Mouse (Mus musculus) kidney, adult 18-20 months (tissue): Measurements from ENCODE around the gene Padi4.

Experiments used
- DNase-seq: peaks from one replicate; pipeline ENCODE4 v3.0.0; 2021

Gene Padi4

DNA sequence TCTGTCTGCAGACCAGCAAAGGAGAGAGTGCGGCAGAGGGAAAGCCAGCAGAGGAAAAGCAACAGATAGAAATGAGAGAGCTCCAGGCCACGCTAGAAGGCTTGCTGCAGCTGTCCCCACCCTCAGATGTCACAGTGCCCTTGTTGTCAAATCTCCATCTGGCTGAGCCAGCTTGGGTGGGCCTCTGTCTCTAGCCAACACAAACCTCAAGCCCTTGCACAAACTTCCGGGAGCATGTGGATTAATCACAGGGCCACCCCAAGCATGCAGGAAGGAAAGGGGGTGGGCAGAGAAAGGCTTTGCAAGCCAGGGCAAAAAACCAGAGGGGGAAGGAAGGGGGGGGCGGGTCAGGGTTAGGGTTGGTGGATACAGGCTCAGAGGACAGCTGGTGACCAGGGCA is 13.4 kb upstream of the Padi4 start:
- no peak for DNase-seq

- DNase-seq: no peak
These were observed 11.2 kb upstream of the Padi4 start for GRCm38 (mm10) chr4:140785217-140785616.

- no peak for DNase-seq
These were observed 10.4 kb upstream of the Padi4 start for GRCm38 (mm10) chr4:140784292-140784945.

DNA sequence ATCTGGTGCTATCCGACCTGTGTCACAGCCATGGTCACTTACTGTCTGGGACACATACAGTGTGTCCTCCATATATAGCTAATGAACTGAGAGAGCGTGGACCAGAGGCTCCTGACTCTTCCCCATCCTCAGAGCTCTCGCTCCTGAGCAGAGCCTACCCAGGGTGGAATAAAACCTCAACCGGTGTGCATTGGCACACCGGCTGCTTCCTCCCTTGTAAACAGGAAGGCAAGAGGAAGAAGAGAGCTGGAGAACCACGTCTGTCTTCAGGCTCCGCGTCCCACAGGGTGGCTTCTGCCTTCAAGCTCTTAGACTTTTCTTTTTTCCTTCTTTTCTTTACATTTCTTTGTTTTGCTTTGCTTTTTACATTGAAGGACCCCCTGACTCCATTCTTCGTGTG is 8.8 kb upstream of the Padi4 start:
- DNase-seq: no peak

GRCm38 (mm10) chr4:140780507-140780906 is 6.5 kb upstream of the Padi4 start:
- no peak for DNase-seq

GRCm38 (mm10) chr4:140779803-140780397 is 5.9 kb upstream of the Padi4 start:
- no peak for DNase-seq

- no peak for DNase-seq
These were observed 2.6 kb upstream of the Padi4 start for GRCm38 (mm10) chr4:140776623-140777022.

DNA sequence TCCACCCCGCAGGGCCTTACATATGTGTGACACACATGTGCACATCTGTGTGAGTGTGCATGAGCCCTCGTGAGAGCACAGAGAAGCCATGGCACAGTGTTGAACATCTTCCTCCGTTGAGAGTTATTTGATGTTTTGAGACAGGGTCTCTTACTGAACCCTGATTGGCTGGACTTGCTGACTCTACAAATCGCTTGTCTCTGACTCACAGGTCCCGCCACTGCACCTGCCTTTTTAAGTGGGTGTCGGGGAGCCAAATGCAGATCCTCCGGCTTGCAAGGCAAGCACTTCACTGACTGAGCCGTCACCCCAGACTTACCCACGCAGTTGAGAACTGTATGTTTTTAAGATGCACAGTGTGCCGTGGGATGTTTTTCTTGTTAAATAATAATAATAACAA is 1.8 kb upstream of the Padi4 start:
- no peak for DNase-seq

DNA sequence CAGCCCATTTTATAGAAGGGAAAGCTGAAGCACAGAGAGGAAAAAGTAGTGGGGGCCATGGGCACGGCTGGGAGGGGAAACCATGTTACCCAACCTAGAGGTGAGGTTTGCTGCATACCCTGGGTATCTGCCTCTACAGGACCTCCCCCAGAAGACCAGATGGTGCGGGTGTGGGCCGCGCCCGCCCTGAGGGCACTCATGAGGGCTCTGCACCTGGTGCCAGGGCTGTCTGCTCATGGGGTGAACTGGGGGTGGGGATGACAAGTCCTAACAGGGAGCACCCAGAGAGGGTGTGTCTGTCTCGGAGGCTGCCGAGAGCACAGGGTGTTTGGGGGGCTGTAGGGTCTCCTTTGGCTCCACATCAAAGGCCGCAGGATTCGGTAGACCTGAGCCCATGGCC is 857 bp upstream of the Padi4 start:
- no peak for DNase-seq

DNA sequence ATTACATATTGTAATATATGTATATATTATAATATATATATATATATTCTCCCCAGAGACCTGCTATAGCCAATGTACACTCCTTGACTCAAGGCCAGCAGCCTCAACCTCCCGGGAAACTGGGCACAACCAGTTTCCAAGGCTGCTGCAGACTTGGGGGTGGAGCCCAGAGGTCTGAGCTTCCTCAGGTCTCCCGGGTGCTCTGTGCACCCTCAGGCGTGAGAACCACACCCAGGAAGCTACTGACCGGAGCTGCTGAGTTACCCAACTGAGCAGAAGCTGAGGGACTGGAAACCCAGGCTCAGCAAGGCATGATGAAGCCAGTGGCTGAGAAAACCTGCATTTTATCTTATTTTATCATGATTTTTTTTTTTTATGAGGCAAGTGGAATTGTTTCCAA is 2.9 kb downstream of the Padi4 start:
- DNase-seq: no peak

- peak; percentile 18 for DNase-seq
These were observed 3.6 kb downstream of the Padi4 start for GRCm38 (mm10) chr4:140770433-140770832.

DNA sequence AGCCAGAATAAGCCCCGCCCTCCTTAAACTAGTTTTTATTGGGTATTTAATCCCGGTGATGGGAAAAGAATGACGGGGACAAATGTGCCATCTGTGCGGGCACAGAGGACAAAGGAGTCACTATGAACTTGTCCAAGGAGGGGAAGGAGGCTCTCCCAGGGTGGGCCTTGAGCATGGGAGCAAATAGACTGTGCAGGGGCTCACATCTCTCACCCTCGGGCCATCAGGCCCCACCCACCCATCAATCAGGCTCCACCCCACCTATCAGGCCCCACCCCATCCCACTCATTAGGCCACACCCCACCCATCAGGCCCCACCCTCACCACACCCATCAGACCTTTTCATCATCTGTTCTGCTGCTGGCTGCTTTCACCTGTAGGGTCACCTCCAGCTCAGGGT is 5.1 kb downstream of the Padi4 start:
- DNase-seq: no peak

DNA sequence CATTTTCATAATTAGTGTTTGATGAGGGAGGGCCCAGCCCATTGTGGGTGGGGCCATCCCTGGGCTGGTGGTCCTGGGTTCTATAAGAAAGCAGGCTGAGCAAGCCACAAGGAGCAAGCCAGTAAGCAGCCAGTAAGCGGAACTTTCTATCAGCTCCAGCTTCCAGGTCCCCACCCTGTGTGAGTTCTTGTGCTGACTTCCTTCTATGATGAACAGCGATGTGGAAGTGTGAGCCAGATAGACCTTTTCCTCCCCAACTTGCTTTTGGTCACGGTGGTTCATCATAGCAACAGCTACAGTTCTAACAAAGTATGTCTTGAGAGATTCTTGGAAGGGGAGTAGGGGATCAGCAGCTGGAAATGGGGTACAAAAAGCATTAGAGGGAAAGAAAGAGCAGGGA is 8.1 kb downstream of the Padi4 start:
- no peak for DNase-seq

GRCm38 (mm10) chr4:140763158-140763557 is 10.9 kb downstream of the Padi4 start:
- DNase-seq: peak; percentile 54

DNA sequence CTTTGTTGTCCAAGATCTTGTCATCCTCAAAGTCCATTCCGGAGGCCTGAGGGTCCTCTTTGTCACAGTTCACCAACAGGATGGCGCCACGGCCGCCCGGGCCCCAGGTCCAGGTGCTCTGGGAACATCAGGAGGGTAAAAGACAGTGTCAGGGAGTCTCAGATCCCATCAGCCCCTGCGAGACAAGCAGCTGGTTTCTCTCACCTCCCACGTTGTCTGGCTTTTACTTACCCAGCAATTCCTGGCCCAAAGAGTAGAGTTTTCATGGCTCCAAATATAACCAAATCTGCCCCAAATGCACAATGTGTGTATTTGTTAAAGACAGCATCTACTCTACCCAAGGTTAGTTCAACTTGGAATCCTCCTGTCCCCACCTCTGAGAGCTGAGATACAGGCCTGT is 12.4 kb downstream of the Padi4 start:
- DNase-seq: no peak

DNA sequence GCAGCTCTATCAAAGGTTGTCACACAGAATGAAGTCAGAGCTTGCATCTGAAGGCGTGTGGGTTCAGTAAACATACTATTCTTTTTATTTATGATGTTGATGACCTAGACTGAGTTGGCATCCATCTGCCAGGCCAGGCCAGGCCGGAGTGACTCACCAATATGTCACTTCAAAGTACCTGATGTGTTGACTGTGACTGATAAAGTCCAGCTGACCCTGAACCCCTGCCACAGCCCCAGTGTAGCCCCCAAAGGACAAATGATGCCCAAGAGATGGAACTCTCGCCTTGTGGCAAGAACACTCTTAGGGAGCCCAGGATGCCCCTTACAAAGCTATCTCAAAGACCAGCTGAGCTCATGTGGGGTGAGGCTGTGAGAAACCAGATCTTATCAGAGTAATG is 18.2 kb downstream of the Padi4 start:
- DNase-seq: no peak

GRCm38 (mm10) chr4:140753366-140753765 is 20.7 kb downstream of the Padi4 start:
- DNase-seq: no peak

GRCm38 (mm10) chr4:140750328-140750727 is 23.7 kb downstream of the Padi4 start:
- peak; percentile 50 for DNase-seq

DNA sequence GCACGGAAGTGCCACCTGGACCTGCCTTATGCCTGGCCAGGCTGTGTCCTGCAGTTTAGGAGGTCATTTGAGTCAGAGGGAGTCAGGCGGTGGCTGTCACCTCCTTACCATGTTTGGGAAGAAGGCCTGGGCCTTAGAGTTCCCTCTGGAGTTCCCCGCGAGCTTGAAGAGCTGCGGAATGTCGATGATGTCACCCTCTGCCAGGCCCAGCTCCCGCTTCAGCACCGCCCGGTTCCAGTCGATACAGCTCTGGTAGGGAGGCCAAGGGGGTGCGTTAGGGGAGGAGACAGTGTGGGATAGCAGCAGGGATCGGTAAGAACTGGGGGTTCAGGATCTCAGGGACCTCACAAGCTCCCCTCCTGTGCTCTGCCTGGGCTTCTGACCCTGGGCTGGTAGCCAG is 26.1 kb downstream of the Padi4 start:
- no peak for DNase-seq

- DNase-seq: peak; percentile 26
These were observed 29.4 kb downstream of the Padi4 start for GRCm38 (mm10) chr4:140744654-140745053.

DNA sequence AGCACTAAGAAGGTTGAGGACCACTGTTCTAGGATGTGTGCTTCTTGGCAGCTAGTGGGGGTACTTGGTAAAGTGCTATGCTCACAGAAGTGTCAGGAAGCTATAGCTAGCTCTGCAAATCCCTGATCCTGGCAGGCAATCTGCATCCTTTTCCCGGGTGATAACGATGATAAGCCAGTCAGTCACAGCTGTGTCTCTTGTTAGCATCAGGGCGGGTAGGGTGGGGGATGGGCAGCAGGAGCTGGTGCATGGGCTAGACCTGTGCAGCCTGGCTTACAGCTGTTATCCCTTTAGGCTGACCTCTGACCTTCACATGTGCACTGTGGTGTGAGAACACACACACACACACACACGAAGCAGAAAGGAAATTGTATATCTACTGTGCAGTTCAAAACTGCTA is 30.9 kb downstream of the Padi4 start:
- no peak for DNase-seq

DNA sequence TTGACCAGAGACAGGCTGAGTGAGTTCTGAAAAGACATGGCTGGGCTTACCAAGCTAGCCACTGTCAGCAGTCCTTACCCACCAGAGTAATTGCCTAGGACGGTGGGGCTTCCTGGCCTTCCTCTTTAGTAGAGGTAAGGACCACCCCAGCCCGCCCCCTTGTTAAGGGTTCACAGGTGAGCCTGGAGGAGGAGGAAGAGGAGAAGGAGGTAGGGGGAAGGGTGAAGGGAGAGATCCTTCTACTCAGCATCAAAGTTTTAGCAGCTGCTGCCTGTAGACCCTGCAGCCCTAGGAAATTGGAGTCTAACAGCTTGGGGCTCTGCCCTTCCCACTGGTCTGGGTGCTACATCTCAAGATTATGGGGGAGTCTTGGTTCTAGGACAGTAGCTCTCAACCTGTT is 31.5 kb downstream of the Padi4 start, which contains the start of gene Padi6:
Gene Padi6 (minus strand): TSS at position 101 of the 400 bp plus-strand sequence.
- no peak for DNase-seq

DNA sequence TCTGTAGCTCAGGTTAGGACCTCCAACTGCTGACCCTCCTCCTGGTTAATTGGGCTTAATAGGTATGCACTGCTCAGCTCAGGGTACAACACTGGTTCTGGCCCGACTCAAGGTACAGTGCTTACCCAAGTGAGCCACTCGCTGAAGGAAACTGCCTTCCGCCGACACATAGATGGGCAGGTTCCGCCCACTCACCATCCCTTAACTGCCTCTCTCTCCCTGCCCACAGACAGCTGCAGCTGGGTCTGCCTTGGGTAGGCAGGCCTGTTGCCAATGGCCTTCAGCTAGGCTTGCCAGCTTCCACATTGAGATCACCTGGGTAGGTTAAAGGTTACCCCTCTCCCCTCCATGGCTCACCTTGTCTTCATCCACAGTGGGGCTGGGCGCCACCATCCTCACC is 32.6 kb downstream of the Padi4 start:
- DNase-seq: no peak

DNA sequence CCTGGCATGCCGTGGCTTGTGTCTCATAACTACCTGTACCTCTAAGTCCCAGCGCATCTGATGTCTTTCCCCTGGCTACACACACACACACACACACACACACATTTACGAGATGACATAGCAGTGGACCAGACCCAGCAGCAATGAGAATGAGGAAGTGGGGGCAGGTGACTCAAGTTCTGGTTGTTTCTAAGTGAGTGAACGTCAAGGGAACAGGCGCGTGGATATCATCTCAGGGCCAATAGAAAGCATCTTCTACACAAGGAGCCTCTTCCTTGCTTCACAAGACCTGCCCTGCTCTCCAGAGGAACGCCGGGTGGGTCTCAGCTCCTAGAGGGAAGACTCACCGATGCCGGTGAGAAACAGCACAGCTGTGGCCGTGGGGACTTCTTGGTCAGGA is 33.4 kb downstream of the Padi4 start:
- DNase-seq: no peak

DNA sequence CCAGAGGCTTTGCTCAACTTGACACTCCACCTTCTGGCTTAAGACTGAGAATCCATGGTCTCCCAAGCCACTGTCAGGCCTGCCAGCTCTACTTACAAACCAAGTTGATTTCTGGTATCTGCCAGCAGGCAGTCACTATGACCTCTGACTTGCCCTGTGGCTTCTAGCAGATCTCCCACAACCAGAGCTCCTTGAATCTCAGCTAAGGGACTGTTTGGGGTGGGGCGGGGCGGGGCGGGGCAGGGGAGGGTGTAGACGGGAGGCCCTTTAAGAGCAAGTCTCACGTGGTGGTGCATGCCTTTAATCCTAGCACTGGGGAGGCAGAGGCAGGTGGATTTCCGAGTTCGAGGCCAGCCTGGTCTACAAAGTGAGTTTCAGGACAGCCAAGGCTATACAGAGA is 41.2 kb downstream of the Padi4 start:
- no peak for DNase-seq
